Mouse (Mus musculus) 3T3-L1 (cell line): ENCODE data around the gene Acta2.

Experiments
- DNase-seq: peaks from one replicate; pipeline ENCODE4 v3.0.0-alpha.2; 2015; ENCODE audit warnings: low read depth, low spot score

Acta2 gene

GRCm38 (mm10) chr19:34270106-34270726, 14.8 kb upstream of the Acta2 start:
- DNase-seq = peak; percentile 27

DNA sequence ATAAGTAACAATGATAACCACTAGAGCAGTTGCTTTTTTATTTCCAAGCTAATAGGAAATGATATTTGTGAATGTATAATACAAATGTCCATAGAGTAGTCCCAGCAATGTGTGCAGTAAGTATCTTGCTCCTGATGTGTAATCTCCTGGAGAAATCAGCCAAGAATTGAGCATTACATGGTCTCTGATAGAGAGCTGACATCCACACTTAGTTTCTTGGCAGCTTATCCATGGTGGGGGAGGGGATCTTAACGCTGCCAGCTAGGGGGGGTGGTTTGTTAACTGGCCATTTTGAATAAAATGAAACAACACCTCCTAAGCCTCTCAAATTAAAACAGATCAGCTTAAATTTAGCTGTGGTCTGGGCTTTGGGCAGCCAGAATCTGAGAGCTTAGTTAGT, 13.6 kb upstream of the Acta2 start:
- no peak for DNase-seq

DNA sequence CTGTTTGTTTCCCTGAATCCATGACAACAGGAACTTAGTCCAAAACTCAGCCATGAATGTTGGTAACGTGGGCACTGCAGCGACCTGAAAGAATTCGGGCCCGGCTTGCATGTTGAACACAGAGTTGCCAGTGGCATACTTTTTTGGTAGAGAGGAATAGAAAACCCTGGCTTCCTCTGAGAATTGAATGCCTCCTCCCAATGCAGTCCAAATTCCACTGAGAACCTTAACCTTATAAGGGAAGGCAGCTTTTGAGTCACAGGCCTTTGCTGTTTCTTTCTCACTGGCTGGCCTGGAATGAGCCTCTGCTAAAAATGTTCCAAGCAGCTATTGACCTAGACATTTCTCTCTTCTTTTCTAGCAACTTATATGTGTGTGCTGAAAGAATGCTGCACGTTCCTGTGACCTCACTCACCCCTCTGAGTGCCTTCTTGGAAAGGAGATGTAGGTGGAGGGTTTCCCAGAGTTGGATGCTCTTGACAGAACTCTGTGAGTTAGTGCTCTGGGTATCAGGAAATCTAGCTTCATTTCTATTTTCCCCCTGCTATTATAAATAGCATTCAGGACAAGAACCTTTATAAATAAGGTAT, 10.3 kb upstream of the Acta2 start:
- peak; percentile 75 for DNase-seq

- DNase-seq = peak; percentile 62
Observed at GRCm38 (mm10) chr19:34262273-34262974, 7.0 kb upstream of the Acta2 start.

DNA sequence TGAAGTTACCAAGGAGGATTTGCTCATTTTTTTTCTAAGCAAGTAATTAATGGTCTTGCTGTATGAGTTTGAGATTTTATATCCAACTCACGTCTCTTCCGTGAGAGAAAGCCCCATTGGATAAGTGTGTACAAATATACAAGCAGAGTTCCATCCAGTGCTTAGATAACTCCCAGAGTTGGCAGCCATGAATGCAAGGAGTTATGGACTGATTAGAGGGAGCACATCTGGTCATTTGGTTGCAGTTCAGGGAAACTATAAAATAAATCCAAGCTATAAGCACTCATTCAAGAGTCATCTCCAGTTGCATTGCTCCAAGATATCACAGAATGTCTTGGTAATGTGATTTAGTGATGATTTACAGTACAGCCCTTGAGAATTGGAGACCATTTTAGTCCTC, 1.5 kb upstream of the Acta2 start:
- DNase-seq = no peak

GRCm38 (mm10) chr19:34256149-34256548, 759 bp upstream of the Acta2 start:
- no peak for DNase-seq

DNA sequence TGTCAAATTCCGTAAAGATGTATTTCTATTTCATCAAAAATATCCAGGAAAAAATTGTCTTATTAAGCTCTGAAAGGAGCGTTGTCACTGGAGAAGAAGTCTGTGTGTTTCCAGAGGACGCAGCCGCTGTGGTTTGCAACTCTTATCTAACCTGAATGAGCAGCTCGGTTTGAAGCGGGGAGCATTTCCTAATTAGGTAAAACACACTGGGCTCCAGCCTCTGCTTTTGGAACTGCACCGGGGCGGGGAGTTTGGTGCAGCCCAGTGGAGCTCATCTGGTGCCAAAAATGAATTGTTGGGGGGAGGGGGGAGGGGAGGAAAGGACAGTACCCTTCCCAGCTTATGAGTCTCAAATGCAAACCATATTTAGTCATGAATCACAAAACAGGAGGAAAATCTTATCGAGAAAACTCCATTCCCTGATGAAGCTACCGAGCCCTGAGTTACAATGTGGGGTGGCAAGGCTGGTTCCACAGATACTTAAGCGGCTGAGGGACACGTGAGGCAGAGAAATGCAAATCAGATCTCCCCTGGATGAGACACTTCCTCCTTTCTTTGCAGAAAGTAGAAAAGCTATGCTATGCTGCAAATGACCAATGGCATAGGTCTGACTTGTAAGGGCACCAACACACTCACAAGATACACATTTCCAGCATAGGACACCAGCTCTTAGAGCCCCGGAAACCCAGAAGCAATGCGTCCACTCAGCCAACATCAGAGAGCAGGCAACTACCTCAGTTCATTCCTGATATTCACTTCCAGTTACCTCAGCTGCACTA, 1.1 kb downstream of the Acta2 start:
- DNase-seq = peak; percentile 73

DNA sequence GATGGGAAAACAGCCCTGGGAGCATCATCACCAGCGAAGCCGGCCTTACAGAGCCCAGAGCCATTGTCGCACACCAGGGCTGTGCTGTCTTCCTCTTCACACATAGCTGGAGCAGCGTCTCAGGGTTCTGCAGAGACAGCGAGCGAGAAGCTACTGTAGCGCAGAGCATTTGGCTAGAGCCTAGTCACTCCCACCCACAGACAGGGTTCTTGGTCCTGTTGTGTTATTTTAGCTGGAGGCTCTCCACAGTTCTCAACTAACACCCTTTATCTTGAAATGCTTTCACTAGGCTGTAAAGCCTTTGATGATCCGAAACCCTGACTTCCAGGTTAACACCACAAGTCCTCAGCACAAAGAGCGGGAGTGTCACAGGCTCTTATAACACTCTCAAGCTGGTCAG, 2.9 kb downstream of the Acta2 start:
- no peak for DNase-seq

- no peak for DNase-seq
Observed at GRCm38 (mm10) chr19:34251900-34252299, 3.5 kb downstream of the Acta2 start.

DNA sequence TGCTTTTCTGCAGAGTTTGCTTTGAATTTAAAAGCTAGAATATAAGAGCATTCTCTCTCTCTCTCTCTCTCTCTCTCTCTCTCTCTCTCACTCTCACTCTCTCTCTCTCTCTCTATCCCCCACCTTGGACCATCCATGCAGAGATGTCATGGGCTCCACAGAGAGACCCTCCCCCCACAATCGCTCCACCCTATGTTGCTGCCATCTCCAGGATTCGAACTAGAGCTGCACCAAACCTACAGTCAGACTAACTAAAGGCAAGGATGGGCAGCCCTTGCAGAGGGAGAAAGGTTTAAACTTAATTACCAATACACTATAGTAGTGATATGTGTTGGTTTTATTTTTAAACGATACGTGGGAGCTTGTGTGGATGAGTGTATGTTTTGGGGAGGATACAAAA, 4.8 kb downstream of the Acta2 start:
- no peak for DNase-seq

DNA sequence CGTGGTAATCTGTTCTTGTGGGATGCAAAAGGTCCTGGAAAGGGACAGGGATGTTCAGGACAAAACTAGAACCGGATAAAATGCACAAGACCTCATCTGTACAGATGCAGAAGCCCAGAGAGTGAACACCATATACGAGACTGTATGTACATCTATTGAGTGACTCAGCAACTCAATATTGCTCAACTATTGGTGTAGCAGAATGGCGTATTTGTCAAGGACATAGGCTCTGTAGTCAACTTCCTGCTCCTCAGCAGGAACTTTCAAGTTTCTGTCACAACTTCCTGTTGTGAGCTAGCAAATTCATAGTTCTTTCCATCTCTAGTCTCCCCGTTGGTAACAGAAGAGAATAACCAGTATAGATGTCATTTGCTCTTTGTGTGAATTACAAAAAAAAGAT, 6.8 kb downstream of the Acta2 start:
- no peak for DNase-seq

GRCm38 (mm10) chr19:34244056-34244455, 11.3 kb downstream of the Acta2 start:
- peak; percentile 93 for DNase-seq

DNA sequence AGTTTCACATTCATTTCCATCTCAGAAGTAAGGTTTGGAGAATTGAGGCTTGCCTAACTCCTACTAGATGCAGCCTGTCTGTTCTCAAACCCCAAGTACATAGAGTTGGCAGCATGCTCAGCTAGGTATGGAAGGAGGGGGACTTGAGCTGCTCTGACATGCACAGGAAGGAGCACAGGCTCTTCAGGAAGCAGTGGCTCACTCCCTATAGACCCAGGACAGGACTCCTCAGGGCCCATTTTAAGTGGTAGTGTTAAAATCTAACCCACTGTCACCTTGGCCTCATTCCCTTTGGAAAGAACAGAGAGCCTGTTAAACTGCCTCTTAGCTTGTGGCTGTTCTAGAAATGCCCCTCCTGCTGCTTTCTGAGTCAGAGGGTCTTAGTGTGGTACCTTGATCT, 12.5 kb downstream of the Acta2 start:
- DNase-seq = no peak

DNA sequence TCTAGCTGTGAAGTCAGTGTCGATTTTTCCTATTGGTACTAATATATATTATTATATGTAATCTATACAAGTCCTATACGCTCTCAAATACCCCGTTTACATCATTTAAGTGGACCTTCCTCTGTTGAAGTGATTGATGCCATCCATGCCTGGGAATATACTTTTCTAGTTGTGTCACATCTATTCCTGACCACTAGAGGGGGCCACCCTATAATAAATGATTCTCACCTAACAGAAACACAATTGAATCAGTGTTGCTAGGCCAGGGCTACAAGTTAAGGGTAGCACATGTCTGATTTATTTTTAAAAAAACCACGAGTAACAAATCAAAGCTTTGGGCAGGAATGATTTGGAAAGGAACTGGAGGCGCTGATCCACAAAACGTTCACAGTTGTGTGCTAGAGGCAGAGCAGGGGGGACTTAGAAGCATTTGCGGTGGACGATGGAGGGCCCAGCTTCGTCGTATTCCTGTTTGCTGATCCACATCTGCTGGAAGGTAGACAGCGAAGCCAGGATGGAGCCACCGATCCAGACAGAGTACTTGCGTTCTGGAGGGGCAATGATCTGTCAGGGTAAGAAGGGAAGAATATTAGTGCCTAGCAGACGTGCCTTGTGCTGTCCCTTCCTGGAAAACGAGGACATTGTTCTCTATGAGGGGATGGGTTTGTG, 14.0 kb downstream of the Acta2 start:
- DNase-seq = peak; percentile 79

DNA sequence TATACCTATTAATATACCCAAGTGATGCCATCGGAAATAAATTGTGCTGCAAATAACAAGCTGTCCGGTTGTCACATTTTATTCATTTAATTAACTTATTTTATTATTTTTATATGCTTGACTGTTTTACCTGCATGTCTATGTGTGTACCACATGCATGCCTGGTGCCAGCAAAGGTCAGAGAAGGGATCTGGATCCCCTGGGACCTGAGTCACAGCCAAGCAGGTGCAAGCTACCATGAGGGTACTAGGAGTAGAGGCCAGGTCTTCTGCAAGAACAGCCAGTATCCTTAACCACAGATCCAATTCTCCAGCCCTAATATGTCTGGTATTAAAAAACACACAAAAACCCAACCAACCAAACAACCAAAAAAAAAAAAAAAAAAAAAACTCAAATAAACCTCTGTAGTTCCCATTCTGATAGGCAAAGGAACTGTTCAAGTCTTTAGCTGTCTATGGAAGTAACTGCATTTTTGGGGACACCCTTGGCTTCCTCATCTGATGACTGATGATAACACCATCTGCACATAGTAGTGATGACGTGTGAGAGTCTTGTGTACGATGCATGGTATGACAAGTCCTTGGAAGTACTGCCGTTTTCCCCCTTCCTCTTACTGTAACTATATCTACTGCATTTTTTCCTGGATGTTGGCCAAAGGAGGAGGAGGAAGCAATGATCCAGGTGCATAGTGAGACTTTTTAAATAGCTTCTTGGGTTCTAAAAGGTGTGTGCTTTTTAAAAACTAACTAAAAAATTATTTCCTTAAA, 14.9 kb downstream of the Acta2 start:
- DNase-seq = no peak

GRCm38 (mm10) chr19:34237746-34238145, 17.6 kb downstream of the Acta2 start:
- no peak for DNase-seq

- no peak for DNase-seq
Observed at GRCm38 (mm10) chr19:34236049-34236448, 19.3 kb downstream of the Acta2 start.

- no peak for DNase-seq
Observed at GRCm38 (mm10) chr19:34233944-34234343, 21.4 kb downstream of the Acta2 start.

DNA sequence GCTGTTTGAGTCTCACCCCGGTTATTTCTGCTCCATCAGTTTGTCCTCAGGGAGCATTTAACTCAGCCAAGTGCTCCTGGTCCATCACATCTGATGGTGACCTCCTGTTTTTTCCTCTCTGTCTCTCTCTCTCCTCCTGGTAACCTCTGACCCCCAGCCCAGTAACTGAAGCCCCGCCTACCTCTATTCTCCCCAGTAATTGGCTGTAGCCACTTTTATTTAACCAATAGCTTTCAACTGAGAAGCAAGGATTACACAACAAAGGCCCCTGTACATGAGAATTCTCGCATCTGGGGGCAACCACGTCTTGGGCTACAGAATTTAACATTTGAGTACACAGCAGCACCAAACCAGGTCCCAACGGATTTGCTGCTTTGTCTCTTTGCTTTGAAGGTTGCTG, 23.1 kb downstream of the Acta2 start:
- no peak for DNase-seq

DNA sequence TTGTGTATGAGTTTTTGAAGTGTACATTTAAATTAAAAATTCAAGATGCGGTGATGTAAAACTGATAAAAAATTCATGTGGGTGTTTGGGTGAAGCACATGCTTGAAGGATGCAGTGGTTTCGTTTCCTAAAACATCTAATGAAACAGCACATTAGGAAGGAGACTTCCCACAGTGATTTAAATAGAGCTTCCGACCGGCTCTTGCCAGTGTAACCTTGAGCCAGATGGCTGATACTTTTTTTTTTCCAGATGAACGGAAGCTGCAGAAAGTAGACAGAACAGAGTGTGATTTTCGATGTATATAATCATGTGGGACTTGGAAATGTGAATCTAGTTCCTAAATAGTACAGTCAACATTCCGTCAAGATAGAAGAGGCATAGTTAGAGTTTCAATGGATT, 23.8 kb downstream of the Acta2 start:
- DNase-seq = no peak

- DNase-seq = no peak
Observed at GRCm38 (mm10) chr19:34222805-34223204, 32.6 kb downstream of the Acta2 start.
